Mouse (Mus musculus) thymus, postnatal 36 days (tissue): Measurements from ENCODE around the gene Hcn3.
"Not testable (repeated sequence)": the region's sequence is repeated elsewhere in the genome, so short reads cannot be mapped to it uniquely, and the experiment has no call there.

Experiments used
- DNase-seq, 2 experiments: peaks; one replicate each; pipeline ENCODE4 v3.0.0; 2022; ENCODE audit warnings: mixed read lengths in 2 of 2

The Hcn3 gene

DNA sequence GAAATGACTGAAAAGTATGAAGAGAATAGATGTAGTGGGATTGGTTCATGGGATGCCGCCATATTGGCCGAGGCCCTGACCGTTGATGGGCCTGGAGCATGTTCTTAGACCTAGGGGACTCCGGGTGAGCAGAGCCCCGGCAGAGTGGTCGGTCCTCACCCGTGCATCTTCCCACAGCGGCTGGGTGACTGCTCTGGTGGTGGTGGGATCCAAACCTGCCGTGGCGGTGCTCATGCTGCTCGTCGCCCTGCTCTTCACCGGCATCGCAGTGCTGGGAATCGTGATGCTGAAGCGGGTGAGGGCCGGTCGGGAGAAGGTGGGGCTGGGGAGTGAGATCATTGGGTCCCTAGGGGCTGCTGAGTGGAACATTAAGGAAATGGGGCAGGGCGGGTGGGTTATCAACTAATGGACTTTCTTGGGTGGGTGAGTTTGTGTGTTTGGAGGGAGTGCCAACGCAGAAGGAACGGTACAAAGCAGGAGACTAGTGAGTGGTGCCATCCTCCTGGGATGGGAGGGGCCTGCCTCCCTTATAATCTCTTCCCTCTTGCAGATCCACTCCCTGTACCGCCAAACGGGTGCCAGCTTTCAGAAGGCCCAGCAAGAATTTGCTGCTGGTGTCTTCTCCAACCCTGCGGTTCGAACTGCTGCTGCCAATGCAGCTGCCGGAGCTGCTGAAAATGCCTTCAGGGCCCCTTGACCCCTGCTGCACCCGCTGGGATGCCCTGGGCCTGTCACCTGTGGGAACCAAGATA, 21.9 kb upstream of the Hcn3 start:
- peak in 1 of 2 experiments; percentile 25 for DNase-seq

DNA sequence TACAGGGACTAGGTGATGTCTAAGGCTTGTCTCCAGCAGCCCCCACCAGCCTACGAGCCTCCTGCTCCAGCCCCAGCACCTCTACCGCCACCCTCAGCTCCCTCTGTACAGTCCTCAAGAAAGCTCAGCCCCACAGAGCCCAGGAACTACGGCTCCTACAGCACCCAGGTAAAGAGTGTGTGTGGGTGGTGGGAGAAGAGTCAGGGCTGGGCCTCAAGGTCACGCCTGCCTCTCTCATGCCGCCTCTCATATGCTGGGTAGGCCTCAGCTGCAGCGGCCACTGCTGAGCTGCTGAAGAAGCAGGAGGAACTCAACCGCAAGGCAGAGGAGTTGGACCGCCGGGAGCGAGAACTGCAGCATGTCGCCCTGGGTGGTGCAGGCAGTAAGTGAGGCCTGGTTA, 19.1 kb upstream of the Hcn3 start:
- DNase-seq: peak in 1 of 2 experiments; percentile 35

GRCm38 (mm10) chr3:89178107-89178385, 18.1 kb upstream of the Hcn3 start:
- no peak for DNase-seq

- DNase-seq: peak; percentile 75 to 83
Observed at GRCm38 (mm10) chr3:89177242-89178106, 17.5 kb upstream of the Hcn3 start, which contains the start of gene Scamp3. Gene Scamp3 (plus strand): TSS chr3:89177473.

DNA sequence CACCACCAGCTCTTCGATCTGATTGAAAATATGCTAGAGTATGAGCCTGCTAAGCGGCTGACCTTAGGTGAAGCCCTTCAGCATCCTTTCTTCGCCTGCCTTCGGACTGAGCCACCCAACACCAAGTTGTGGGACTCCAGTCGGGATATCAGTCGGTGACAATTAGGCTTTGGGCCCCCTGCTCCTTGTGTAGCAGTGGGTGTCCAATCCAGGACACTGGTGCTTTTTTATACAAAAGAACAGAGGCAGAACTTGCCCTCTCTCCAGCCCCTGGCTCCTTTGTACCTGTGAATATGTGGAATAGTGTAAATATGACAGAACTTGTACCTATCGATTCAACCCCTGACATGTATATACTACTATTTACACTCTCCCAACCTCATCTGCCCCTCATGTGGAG, 16.4 kb upstream of the Hcn3 start:
- no peak for DNase-seq

- no peak for DNase-seq
Observed at GRCm38 (mm10) chr3:89175544-89175943, 15.5 kb upstream of the Hcn3 start.

DNA sequence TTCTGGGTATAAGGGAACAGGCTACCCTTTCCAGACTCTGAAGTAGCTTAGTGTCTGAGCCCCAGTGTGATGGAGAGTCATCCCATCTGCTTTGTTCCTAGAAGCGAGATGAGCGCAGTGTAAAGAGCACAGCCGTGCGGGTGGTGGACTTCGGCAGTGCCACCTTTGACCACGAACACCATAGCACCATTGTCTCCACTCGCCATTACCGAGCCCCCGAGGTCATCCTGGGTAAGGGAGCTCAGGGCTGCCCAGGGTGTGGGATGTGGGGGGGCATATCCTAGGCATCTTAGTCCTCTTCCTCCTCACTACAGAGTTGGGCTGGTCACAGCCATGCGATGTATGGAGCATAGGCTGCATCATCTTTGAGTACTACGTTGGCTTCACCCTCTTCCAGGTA, 14.8 kb upstream of the Hcn3 start:
- no peak for DNase-seq

- no peak for DNase-seq
Observed at GRCm38 (mm10) chr3:89166945-89167344, 6.9 kb upstream of the Hcn3 start.

DNA sequence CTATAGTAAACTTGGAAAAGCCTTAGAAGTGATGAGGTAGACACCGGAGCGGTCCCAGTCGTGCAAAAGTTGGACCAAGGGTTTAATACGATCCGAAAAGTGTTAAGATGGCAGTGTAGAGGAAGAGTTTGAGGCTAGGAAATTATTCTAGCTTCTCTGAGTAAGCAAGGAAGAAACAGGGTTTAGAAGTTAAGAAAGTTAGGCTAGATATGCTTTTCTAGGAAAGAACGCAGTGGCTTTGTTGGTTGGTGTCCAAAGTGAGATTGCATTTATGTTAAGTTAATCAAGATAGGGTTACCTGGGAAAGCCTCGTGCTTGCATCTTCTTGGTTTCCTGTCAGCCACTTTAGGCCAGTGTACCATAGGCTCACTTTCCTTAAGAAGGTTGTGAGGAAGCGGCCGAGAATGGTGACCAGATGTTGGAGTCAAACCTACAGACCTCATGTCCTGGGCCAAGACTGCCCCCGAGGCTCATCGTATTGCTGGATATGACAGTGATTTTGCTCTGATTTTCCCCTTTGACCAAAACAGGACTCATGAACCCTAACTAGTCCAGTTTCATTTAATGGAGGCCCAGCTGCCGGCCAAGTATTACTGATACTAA, 5.4 kb upstream of the Hcn3 start:
- no peak for DNase-seq

DNA sequence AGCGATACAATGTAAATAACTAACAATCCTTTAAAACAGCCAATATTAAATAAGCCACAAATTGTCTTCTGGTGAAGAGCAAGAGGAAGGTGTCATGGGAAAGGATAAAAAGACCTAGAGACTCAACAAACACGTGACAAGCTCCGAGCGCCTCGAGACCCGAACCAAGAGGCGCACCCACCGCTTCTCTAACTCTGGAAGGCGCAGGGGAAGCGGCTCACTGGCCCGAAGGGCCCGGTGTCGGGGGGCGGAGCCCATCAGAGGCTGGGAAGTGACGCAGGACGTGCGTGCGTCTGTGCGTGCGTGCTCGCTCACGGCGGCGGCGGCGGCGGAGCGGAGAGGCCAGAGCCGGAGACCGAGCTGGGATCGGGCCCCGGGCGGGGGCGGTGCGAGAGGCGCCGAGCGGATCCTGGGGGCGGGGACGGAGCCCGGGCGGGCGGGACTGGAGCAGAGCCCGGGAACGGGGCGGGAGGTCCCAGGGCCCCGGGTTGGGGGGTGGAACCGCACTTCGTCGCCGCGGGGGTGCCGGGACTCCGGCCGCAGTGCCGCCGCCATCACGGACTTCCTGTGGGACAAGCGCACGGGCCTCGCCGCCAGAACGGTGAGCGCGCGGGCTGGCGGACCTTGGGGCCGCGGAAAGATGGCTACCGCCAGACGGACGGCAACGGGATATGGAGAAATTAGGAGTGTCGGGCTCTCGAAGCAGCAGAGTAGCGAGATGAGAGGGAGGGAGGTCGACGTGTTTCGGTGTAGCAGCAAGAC, 4.7 kb upstream of the Hcn3 start, which contains the start of gene Clk2:
Gene Clk2 (plus strand): TSS at position 290 of the 762 bp plus-strand sequence.
- peak; percentile 94 to 97 for DNase-seq

DNA sequence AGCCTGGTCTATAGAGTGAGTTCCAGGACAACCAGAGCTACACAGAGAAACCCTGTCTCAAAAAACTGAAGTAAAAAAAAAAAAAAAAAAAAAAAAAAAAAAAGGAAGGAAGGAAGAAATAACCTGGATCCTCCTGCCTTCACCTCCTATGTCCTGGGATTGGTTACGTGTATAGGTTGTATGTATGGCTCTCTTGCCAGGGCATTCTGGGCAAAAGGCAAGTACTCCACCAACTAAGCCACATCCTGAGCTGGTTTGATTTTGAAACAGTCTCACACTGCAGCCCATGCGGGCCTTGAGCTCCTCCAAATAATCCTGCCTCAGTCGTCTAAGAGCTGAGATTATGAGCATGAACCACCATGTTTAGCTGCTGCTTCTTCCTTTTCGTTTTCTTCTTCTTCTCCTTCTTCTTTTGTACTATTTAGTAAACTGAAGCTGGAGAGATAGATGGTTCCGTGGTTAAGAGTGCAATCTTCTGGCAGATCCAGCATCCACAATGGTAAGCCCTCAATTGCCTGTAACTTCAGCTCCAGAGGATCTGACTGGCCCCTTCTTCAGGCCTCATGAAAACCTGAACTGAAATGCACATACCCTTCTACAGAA, 3.7 kb upstream of the Hcn3 start:
- DNase-seq: no peak

DNA sequence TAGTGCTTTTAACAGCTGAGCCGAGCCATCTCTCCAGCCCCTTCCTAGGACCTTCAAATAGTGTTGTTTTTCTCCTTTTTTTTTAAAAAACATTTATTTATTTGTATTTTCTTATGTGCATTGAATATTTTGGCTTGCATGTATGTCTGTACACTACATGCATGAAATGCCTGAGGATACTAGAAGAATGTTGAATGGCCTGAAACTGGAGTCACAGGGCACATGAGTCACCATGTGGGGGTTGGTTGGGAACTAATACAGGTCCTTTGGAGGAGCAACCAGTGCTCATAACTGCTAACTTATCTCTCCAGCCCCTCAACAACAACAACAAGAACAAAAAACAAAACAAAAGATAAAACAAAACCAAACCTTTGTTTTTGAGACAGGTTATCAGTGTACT, 3.1 kb upstream of the Hcn3 start:
- no peak for DNase-seq

DNA sequence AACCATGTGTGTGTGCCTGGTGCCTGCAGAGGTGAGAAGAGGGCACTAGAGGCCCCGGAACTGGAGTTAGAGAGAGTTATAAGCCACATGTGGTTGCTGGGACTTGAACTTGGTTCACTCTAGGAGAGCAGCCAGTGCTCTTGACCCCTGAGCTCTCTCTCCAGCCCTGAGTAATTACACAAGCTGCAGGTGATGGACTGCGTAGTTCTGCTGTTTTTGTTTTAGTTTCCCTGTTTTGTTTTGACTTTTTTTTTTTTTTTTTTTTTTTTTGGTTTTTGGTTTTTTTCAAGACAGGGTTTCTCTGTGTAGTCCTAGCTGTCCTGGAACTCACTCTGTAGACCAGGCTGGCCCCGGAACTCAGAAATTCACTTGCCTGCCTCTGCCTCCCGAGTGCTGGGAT, 1.8 kb upstream of the Hcn3 start:
- DNase-seq: no peak

- not testable (repeated sequence) for DNase-seq
Observed at GRCm38 (mm10) chr3:89161207-89161606, 1.2 kb upstream of the Hcn3 start.

- peak; percentile 39 to 41 for DNase-seq
Observed at GRCm38 (mm10) chr3:89159211-89159610, 785 bp downstream of the Hcn3 start.

DNA sequence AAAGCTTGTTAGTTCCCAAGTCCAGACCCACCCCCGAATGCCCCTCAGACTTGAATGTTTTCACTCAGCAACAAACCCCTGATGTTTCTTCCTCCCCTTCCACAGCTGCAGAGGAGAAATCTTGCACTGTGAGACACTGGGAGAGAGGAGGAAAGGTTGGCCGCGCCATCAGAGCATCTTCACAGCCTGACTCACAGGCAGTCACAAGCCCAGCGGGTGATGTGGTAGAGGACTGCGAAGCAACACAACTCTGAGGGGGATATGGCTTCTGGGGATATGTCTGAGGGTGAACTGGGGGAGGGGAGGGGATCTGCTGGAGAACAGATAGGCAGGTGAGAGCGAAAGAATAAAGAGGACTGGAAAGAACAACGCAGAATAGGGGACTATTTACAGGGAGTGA, 1.3 kb downstream of the Hcn3 start:
- no peak for DNase-seq

GRCm38 (mm10) chr3:89156951-89157350, 3.0 kb downstream of the Hcn3 start:
- DNase-seq: no peak

DNA sequence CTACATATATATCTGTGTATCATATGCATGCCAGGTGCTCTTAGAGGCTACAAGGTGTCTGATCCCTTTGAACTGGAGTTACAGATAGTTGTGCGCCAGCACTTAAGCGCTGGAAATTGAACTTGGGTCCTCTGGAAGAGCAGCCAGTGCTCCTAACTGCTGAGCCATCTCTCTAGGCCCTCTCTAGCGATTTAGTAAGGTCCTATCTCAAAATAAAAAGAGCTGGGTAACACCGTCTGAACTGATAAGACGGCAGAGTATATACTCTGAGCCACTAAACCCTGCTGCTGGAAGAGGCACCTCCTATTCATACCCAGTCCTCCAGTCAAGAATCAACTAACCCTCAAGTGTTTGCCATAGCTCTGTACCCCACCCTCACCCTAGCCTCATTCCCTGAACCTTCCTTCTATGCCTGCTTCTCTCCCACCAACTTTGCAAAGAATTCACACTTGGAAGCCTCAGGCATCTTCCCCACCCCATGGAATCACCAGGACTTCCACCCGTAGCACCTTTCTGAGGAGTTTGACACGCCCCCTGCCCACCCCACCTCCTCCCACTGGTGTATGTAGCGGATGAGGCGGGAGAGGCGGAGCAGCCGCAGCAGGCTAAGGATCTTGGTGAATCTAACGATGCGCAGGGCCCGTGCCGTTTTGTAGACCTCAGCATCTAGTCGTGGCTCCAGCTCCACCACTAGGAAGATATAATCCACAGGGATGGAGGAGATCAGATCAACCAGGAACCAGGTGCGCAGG, 7.7 kb downstream of the Hcn3 start:
- no peak for DNase-seq

DNA sequence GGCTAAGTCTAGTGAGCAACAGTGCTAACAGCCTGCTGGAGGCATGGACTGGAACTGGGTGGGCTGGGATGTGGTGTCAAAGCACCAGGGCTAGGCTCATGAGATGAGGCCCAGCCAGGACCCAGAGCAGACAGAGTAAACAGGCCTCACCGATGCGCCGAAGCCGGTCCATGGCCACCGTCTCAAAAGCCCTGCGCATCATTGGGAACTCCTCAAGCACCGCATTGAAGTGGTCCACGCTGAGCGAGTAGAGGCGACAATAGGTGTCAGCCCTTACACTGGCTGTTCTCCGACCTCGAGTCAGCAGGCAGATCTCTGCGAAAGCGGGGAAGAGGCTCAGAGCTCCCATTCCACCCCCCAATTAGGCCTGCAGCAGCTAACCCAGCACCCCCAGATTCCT, 11.4 kb downstream of the Hcn3 start:
- DNase-seq: no peak

DNA sequence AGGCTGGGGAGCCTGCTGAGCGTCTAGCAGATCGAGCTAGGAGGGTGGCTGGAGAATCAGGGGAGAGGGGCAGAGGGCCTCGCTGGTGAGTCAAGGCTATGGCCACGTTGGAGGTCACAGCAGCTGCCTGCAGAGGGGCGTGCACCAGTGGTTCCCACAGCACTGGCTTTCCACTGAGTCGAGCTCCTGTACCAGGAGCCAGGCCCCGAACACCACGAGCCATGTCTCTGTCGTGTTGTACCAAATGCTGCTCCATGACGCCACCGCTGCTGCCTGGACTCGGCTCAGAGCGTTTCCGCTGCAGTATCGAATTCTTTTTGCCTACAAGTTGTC, 12.1 kb downstream of the Hcn3 start:
- no peak for DNase-seq

DNA sequence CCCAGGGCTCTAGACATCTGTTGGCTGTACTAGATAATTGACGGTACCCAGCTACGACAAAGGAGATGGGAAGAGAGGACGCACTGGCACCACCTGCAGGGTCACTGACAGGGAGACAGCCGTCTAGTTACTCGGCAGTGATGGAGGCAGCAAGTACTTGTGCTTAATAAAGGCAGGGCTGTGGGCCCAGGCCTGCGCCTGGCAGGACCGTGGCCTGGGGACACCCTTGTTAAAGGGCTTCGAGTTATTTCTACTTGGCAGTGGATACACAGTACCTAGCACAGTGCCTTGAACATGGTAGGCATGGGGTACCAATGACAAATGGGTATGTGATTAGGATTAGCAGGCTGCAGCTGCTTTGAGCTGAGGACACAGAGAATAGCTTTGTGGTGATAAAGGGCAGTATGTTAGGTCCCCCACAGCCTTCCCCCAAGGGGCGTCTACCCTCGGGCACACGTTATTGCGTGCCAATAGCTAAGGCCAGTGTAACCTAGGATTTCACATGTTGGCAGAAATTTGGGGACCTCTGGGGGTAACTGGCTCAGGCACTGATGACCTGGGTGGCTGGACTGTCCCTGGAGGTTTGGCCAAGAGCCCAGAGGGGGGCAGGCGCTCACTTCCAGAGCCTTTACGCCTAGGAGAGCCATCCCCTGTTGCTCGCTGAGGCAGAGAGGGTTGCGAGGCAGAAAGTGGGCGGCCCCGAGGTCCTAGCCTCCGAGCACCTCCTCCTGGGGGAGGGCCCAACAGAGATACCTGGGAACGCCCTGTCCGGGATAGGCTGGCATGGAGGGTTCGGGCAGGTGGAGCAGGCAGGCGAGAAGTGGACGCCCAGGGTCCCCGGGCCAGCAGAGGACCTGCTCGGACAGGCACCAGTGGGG, 12.7 kb downstream of the Hcn3 start:
- DNase-seq: no peak
